Mouse (Mus musculus) cerebellum, adult 2 months (tissue): ENCODE data around the gene Cdh23.

Experiments used
- CTCF ChIP-seq: fragments of 200-500 bp; IDR thresholded peaks from 2 replicates; pipeline ENCODE4 v1.5.1; 2011; ENCODE audit warnings: low read depth, mild to moderate bottlenecking, control low read depth, low read length, moderate library complexity, borderline replicate concordance; ENCODE audit not compliant: insufficient read depth
- POLR2A ChIP-seq: fragments of 200-500 bp; IDR thresholded peaks from 2 replicates; pipeline ENCODE4 v1.6.1; 2011; ENCODE audit warnings: low read length, control low read depth, borderline replicate concordance; ENCODE audit not compliant: insufficient read depth

DNA sequence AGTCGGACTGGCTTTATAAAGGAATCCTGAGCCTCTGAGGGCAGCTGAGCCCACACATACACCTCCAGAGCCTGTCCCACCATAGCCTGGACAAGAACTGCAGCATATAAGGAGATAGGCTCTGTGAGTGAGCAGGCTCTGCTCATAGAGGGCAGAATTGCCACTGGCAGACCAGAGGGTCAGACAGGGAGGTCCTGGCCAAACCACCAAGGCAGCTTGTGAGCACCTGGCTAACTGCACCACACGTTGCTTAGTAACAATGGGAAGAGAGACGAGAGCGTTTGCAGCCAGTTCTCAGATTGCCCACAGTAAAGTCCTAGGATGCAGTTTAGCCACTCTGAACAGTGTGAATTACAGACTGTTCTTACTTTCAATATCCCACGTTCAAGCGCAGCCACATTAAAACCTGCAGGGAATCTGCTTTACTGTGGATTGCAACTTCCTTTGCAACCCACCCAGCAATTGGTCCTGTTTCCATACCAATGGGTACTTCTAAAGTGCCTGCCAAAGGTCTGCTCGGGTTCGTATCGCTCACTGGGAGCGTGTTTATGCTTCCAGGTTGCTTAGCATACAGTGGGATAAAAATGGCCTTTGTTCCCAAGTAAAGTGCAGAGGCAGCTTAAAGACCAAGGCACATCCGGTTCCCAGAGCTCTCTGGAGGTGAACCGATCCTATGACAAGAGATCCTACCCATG lies 334.5 kb downstream of the Cdh23 start:
- TF ChIP-seq CTCF (no peak), POLR2A (no peak)
